Mouse (Mus musculus): Measurements from ENCODE around the gene Rcsd1. TPM values are rescaled to one million over a fixed set of nuclear protein-coding genes. Genes with fewer than 3 reads are reported as not detected.

Gene Rcsd1
- total and polyA plus RNA-seq, 3 experiments = 57.2 to 81.5 (median 68.7) TPM

DNA sequence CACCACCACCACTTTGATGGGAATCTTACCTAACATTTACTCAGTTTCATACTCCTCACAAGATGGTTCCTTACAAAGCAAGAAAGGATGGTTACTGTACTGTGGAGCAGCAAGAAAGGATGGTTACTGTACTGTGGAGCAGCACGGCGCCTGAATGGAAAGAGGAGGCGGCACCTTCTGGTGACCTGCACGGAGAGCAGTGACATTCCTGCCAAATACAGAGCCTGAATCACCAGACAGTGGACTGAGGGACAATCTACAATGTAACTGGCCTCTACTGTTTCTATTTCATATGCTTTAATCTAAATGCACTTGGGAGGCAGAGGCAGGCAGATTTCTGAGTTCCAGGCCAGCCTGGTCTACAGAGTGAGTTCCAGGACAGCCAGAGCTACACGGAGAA, 84.5 kb downstream of the Rcsd1 start:
- H3K9ac ChIP-seq (ENCODE audit: low read depth, low read length) = no peak overlapping the region
- DNase-seq = no peak
- H3K27me3 ChIP-seq (ENCODE audit: control insufficient read depth, insufficient read depth, low read length) = no peaks in the 10 kb centered on the region
- WGBS = 80% methylated on average over 5 of the region's 5 CpGs
- H3K4me3 ChIP-seq = no peak overlapping the region
- no peak overlapping the region for H3K27ac ChIP-seq
- no peaks in the 10 kb centered on the region; the same call in 1 of the 2 replicates for H3K36me3 ChIP-seq (ENCODE audit: control insufficient read depth, insufficient read depth, low read length)
- TF ChIP-seq EP300 (IDR thresholded peaks at IDR 0.05; ENCODE audit: insufficient read depth, low read depth, low read length) (no peak), CTCF (IDR thresholded peaks at IDR 0.05) (no peak), POLR2A (IDR thresholded peaks at IDR 0.05; ENCODE audit: insufficient read depth, low read depth, low read length) (no peak)
- intact Hi-C loops (cut with DNase I) = no loop called here
- peaks cover 2% of the 10 kb centered on the region for H3K4me1 ChIP-seq (ENCODE audit: control insufficient read depth, insufficient read depth, low read length)
- no peaks in the 10 kb centered on the region; the same call in 1 of the 2 replicates for H3K79me2 ChIP-seq (replicated peaks; ENCODE audit: control insufficient read depth, insufficient read depth, low read length)

DNA sequence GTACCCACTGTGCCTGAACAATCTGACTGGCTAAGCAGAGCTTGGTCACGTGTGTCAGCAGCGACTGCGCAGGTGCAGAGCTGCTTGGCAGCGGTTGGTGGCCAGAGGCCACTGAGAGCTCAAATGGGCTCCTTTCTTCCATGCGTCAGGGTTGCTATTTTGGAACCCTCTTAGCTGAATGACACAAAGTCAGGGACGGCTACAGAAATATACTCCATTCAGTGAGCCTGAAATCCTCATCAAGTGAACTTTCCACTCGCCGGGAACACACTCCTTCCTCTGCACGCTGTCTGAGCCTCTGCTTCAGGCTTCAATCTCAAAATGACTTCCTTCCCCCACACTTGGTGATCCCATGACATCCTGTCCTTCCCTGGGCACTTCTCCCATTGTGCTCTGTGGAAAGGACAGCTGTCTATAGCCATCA, 91.3 kb downstream of the Rcsd1 start:
- DNase-seq = peak; percentile 76 to 81
- 11% methylated on average over 9 of the region's 9 CpGs for WGBS
- Histone ChIP-seq H3K36me3 (ENCODE audit: control insufficient read depth, insufficient read depth, low read length) (peaks cover 5% of the 10 kb centered on the region; the same call in 1 of the 2 replicates), H3K79me2 (replicated peaks; ENCODE audit: control insufficient read depth, insufficient read depth, low read length) (no peaks in the 10 kb centered on the region), H3K4me1 (ENCODE audit: control insufficient read depth, insufficient read depth, low read length) (peaks cover 12% of the 10 kb centered on the region), H3K9ac (ENCODE audit: low read depth, low read length) (0 out of 2 replicates have a peak overlapping the region, but pooled peaks have one; percentile 1), H3K4me3 (peak overlapping the region; percentile 15), H3K27me3 (ENCODE audit: control insufficient read depth, insufficient read depth, low read length) (no peaks in the 10 kb centered on the region), H3K27ac (peak overlapping the region; percentile 92)
- intact Hi-C loops (cut with DNase I) = loop anchor here (2.0 kb wide), 1 partner anchor 17 kb away; the partner anchor contains the start of gene Mpzl1
- TF ChIP-seq EP300 (IDR thresholded peaks at IDR 0.05; ENCODE audit: insufficient read depth, low read depth, low read length) (peak; percentile 95), CTCF (IDR thresholded peaks at IDR 0.05) (no peak), POLR2A (IDR thresholded peaks at IDR 0.05; ENCODE audit: insufficient read depth, low read depth, low read length) (peak; percentile 65)

DNA sequence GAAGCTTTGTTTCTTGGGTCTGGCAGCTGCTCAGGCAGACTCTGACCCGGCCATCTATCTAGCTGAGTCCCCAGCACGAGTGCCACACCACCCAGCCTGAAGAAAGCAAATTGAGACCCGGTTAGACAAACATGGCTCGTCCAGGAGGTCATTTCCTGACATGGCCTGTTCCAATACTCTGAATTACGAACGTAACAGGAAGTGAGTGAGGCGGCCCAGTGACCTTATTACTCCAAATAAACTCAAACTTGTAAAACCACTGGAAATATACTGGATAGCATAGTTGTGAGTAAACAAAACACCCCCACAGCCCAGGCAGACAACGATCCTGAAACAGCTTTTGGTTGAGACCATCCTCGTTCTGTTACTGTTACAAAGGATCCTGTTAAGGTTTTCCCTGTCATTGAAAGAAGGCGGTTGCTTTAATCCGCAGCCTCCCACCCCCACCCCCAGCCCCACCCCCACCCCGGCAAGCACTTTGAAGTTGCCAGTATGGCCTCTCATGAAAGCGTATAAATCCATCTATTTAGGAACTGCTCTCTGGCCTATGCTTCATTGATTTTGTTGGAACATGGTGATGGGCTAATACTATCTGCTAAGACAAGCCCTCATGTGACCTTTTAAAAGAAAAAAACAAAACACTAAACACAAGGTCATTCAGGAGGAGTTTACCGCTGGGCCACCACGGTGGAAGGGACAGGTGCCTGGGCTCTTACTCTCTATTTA, 92.2 kb downstream of the Rcsd1 start:
- peak; percentile 42 to 54 for DNase-seq
- Histone ChIP-seq H3K9ac (ENCODE audit: low read depth, low read length) (no peak overlapping the region), H3K36me3 (ENCODE audit: control insufficient read depth, insufficient read depth, low read length) (peaks cover 5% of the 10 kb centered on the region; the same call in 1 of the 2 replicates), H3K4me3 (no peak overlapping the region), H3K27ac (peak overlapping the region; percentile 92), H3K27me3 (ENCODE audit: control insufficient read depth, insufficient read depth, low read length) (no peaks in the 10 kb centered on the region), H3K79me2 (replicated peaks; ENCODE audit: control insufficient read depth, insufficient read depth, low read length) (no peaks in the 10 kb centered on the region), H3K4me1 (ENCODE audit: control insufficient read depth, insufficient read depth, low read length) (peaks cover 13% of the 10 kb centered on the region)
- TF ChIP-seq POLR2A (IDR thresholded peaks at IDR 0.05; ENCODE audit: insufficient read depth, low read depth, low read length) (no peak), CTCF (IDR thresholded peaks at IDR 0.05) (no peak), EP300 (IDR thresholded peaks at IDR 0.05; ENCODE audit: insufficient read depth, low read depth, low read length) (no peak)
- intact Hi-C loops (cut with DNase I) = loop anchor here (2.0 kb wide), 1 partner anchor 29 kb away; no protein-coding TSS in a partner anchor
- 34% methylated on average over 15 of the region's 15 CpGs for WGBS

DNA sequence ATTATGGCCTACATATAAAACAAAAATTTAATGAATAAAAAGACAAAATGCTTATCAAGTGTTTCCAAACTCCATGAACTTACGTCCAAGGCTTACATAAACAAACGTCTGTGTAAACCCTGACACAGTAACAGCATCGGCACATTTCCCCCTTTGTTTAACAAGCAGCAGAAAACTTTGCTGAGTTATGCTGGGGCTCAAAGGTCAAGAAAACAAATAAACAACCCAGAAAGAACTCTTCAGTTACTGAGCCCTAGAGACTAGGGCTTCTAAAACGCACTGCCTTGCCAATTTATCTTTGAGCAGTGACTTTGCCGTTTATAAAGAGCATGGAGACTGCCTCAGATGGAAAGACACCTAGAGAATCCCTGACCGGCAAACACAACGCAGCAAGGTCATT, 92.9 kb downstream of the Rcsd1 start:
- Histone ChIP-seq H3K27ac (peak overlapping the region; percentile 92), H3K27me3 (ENCODE audit: control insufficient read depth, insufficient read depth, low read length) (no peaks in the 10 kb centered on the region), H3K36me3 (ENCODE audit: control insufficient read depth, insufficient read depth, low read length) (peaks cover 5% of the 10 kb centered on the region; the same call in 1 of the 2 replicates), H3K4me1 (ENCODE audit: control insufficient read depth, insufficient read depth, low read length) (peaks cover 13% of the 10 kb centered on the region), H3K79me2 (replicated peaks; ENCODE audit: control insufficient read depth, insufficient read depth, low read length) (no peaks in the 10 kb centered on the region), H3K9ac (ENCODE audit: low read depth, low read length) (no peak overlapping the region), H3K4me3 (no peak overlapping the region)
- DNase-seq = no peak
- intact Hi-C loops (cut with DNase I) = loop anchor here (2.0 kb wide), 1 partner anchor 28 kb away; no protein-coding TSS in a partner anchor
- 21% methylated on average over 7 of the region's 7 CpGs for WGBS
- TF ChIP-seq EP300 (IDR thresholded peaks at IDR 0.05; ENCODE audit: insufficient read depth, low read depth, low read length) (no peak), CTCF (IDR thresholded peaks at IDR 0.05) (no peak), POLR2A (IDR thresholded peaks at IDR 0.05; ENCODE audit: insufficient read depth, low read depth, low read length) (no peak)

DNA sequence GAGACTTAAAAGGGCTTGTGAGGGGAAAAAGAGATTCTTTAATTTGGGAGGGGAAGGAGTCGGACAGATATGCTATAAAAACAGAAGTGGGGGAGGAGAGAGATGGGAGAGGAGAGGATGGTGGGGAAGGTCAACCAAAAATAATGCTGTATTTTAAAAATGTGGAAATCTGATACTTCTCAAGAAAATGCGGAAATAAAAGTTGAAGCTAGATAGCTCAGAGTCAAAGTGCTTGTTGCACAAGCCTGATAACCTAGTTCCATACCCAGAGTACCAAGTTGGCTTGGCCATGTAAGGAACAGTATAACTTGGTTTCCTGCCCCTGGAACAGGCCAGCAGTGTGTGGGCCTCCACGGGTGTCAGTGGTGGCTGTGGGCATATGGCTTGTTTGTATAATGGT, 94.8 kb downstream of the Rcsd1 start:
- H3K36me3 ChIP-seq (ENCODE audit: control insufficient read depth, insufficient read depth, low read length) = peaks cover 5% of the 10 kb centered on the region; the same call in 1 of the 2 replicates
- H3K4me1 ChIP-seq (ENCODE audit: control insufficient read depth, insufficient read depth, low read length) = peaks cover 13% of the 10 kb centered on the region
- intact Hi-C loops (cut with DNase I) = no loop called here
- H3K27me3 ChIP-seq (ENCODE audit: control insufficient read depth, insufficient read depth, low read length) = no peaks in the 10 kb centered on the region
- H3K4me3 ChIP-seq = no peak overlapping the region
- no peak for TF ChIP-seq POLR2A (IDR thresholded peaks at IDR 0.05; ENCODE audit: insufficient read depth, low read depth, low read length)
- no peak for TF ChIP-seq EP300 (IDR thresholded peaks at IDR 0.05; ENCODE audit: insufficient read depth, low read depth, low read length)
- TF ChIP-seq CTCF (IDR thresholded peaks at IDR 0.05) = no peak
- H3K27ac ChIP-seq = no peak overlapping the region
- no peak overlapping the region for H3K9ac ChIP-seq (ENCODE audit: low read depth, low read length)
- DNase-seq = no peak
- 93% methylated on average over 3 of the region's 3 CpGs for WGBS
- H3K79me2 ChIP-seq (replicated peaks; ENCODE audit: control insufficient read depth, insufficient read depth, low read length) = no peaks in the 10 kb centered on the region

DNA sequence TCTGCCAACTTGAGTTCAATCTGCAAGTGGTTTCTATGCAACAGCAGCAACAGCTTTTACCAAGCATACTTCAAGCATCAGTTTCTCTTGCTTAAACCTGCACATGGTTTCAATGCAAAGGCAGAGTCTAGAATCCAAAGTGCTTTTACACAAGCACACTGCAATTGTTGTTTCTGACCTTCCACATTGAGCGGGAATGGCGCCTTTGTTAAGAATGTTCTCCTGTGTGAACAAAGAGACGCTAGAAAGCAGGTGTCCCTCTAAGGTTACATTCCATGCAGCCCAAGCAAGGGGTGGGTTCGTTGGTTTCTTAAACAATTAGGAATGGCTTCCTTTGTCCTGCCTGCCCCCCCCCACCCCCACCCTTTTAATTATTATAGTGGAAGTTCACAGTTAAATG, 95.6 kb downstream of the Rcsd1 start:
- intact Hi-C loops (cut with DNase I) = no loop called here
- peaks cover 13% of the 10 kb centered on the region for H3K4me1 ChIP-seq (ENCODE audit: control insufficient read depth, insufficient read depth, low read length)

More for the DNA sequence above, 95.6 kb downstream of the Rcsd1 start:
- WGBS = 76% methylated on average over 4 of the region's 4 CpGs
- H3K4me3 ChIP-seq = no peak overlapping the region
- TF ChIP-seq POLR2A (IDR thresholded peaks at IDR 0.05; ENCODE audit: insufficient read depth, low read depth, low read length) (no peak), CTCF (IDR thresholded peaks at IDR 0.05) (no peak), EP300 (IDR thresholded peaks at IDR 0.05; ENCODE audit: insufficient read depth, low read depth, low read length) (no peak)
- H3K79me2 ChIP-seq (replicated peaks; ENCODE audit: control insufficient read depth, insufficient read depth, low read length) = no peaks in the 10 kb centered on the region
- DNase-seq = no peak
- no peaks in the 10 kb centered on the region for H3K27me3 ChIP-seq (ENCODE audit: control insufficient read depth, insufficient read depth, low read length)
- H3K27ac ChIP-seq = no peak overlapping the region
- no peak overlapping the region for H3K9ac ChIP-seq (ENCODE audit: low read depth, low read length)
- peaks cover 5% of the 10 kb centered on the region; the same call in 1 of the 2 replicates for H3K36me3 ChIP-seq (ENCODE audit: control insufficient read depth, insufficient read depth, low read length)

Measured in heart, adult 2 months (tissue).